ENCODE assay signal across 30 mouse cellular contexts in genomic region chr9:50565940-50566339, GRCm38 (mm10). TPM values are rescaled to one million over a fixed set of nuclear protein-coding genes. Genes with fewer than 3 reads are reported as not detected.
A peak's percentile ranks its signal among the peaks of the same experiment; 100 is the strongest.
DNase-seq lines count a peak whose midpoint lies in the region; ATAC-seq and TF ChIP-seq lines count a peak whose summit lies in the region.
"Had no signal": no experiment of that assay in that cellular context is flagged by ENCODE, and none has a peak within 500 bp of the region (broad histone marks: within the 10 kb centered on the region; RNA-seq: fewer than 3 reads in every experiment).

No protein-coding gene starts in this region.

- H3K27ac ChIP-seq in intestine, embryonic 16.5 days (ENCODE audit: low read length) = no peak overlapping the region; the same call in 1 of the 2 replicates
- H3K27ac ChIP-seq in intestine, embryonic 15.5 days = no peak overlapping the region
- H3K27ac ChIP-seq in lung, embryonic 14.5 days (ENCODE audit: low read depth) = no peak overlapping the region
- H3K27ac ChIP-seq: forebrain, embryonic 10.5 days; heart, adult 2 months; heart, embryonic 10.5 days; heart, embryonic 13.5 days; hindbrain, embryonic 12.5 days; hindbrain, embryonic 15.5 days had no signal

- no peak for TF ChIP-seq CTCF in lung, embryonic 14.5 days (IDR thresholded peaks at IDR 0.05; ENCODE audit: low read depth)

- no peak overlapping the region for H3K4me2 ChIP-seq in intestine, embryonic 16.5 days (ENCODE audit: low read depth, low read length)
- H3K4me2 ChIP-seq in intestine, embryonic 15.5 days (replicated peaks) = no peak overlapping the region
- no peak overlapping the region for H3K4me2 ChIP-seq in lung, embryonic 14.5 days
- H3K4me2 ChIP-seq: heart, embryonic 13.5 days; hindbrain, embryonic 12.5 days; hindbrain, embryonic 15.5 days had no signal

- H3K9ac ChIP-seq in intestine, embryonic 16.5 days (ENCODE audit: low read depth, low read length) = peak overlapping the region; percentile 3; the same call in 1 of the 2 replicates
- no peak overlapping the region for H3K9ac ChIP-seq in intestine, embryonic 15.5 days
- H3K9ac ChIP-seq in lung, embryonic 14.5 days = no peak overlapping the region
- H3K9ac ChIP-seq: forebrain, postnatal 0 days; heart, embryonic 13.5 days; hindbrain, embryonic 12.5 days; hindbrain, embryonic 15.5 days had no signal

- H3K27me3 ChIP-seq in intestine, embryonic 16.5 days (replicated peaks; ENCODE audit: control insufficient read depth, insufficient read depth, low read length) = no peaks in the 10 kb centered on the region
- no peaks in the 10 kb centered on the region for H3K27me3 ChIP-seq in intestine, embryonic 15.5 days (replicated peaks)
- H3K27me3 ChIP-seq in lung, embryonic 14.5 days (ENCODE audit: insufficient read depth, low read length) = no peaks in the 10 kb centered on the region
- H3K27me3 ChIP-seq: heart, embryonic 13.5 days; hindbrain, embryonic 12.5 days; hindbrain, embryonic 15.5 days; Patski had no signal

- DNase-seq in lung, embryonic 14.5 days = peak; percentile 13
- DNase-seq in lung, adult 18-20 months = no peak
- peak; percentile 27 for DNase-seq in yolk sac, embryonic 10.5 days (ENCODE audit: low spot score)
- DNase-seq in urinary bladder, adult 18-20 months (ENCODE audit: low spot score in 2 of 2) = no peak
- DNase-seq in gastrocnemius, postnatal 25 days = no peak
- DNase-seq: adrenal gland, postnatal 10 days; adrenal gland, postnatal 36 days; cerebellum, adult 18-20 months; cerebellum, adult 9-10 months; forebrain, postnatal 0 days; gastrocnemius, postnatal 36 days had no signal

- no peak for ATAC-seq in intestine, embryonic 16.5 days
- ATAC-seq in intestine, embryonic 15.5 days = no peak
- no peak for ATAC-seq in lung, embryonic 14.5 days (ENCODE audit: insufficient read depth)
- ATAC-seq in megakaryocyte-erythroid progenitor cell, adult 5-6 weeks (replicated peaks; ENCODE audit: low FRiP score, low TSS enrichment, poor library complexity, severe bottlenecking) = 0 out of 2 replicates have a peak, but pooled peaks have one; percentile 52
- ATAC-seq: forebrain, embryonic 14.5 days; forebrain, postnatal 0 days; Patski had no signal

- 51% methylated on average over 4 of the region's 4 CpGs for WGBS in intestine, embryonic 16.5 days
- 48% methylated on average over 4 of the region's 4 CpGs for WGBS in intestine, embryonic 15.5 days
- WGBS in lung, embryonic 14.5 days = 20% methylated on average over 4 of the region's 4 CpGs

- H3K9me3 ChIP-seq in intestine, embryonic 16.5 days (ENCODE audit: control insufficient read depth, low read length) = no peaks in the 10 kb centered on the region; the same call in 1 of the 2 replicates
- no peaks in the 10 kb centered on the region for H3K9me3 ChIP-seq in intestine, embryonic 15.5 days
- H3K9me3 ChIP-seq in lung, embryonic 14.5 days (ENCODE audit: low read depth, low read length) = no peaks in the 10 kb centered on the region
- H3K9me3 ChIP-seq: heart, embryonic 10.5 days; hindbrain, embryonic 15.5 days had no signal

- H3K4me1 ChIP-seq in intestine, embryonic 16.5 days (ENCODE audit: control insufficient read depth, insufficient read depth, low read length) = no peaks in the 10 kb centered on the region
- H3K4me1 ChIP-seq in intestine, embryonic 15.5 days (replicated peaks) = no peaks in the 10 kb centered on the region
- H3K4me1 ChIP-seq in lung, embryonic 14.5 days (ENCODE audit: insufficient read depth) = peaks cover 3% of the 10 kb centered on the region; the same call in 1 of the 2 replicates
- H3K4me1 ChIP-seq: forebrain, embryonic 10.5 days; heart, embryonic 10.5 days; hindbrain, embryonic 12.5 days; hindbrain, embryonic 15.5 days had no signal

- no peak overlapping the region for H3K4me3 ChIP-seq in intestine, embryonic 16.5 days (ENCODE audit: low read length)
- H3K4me3 ChIP-seq in intestine, embryonic 15.5 days (replicated peaks) = no peak overlapping the region
- H3K4me3 ChIP-seq in lung, embryonic 14.5 days (ENCODE audit: low read depth, low read length) = no peak overlapping the region
- H3K4me3 ChIP-seq: forebrain, embryonic 10.5 days; heart, adult 2 months; heart, embryonic 10.5 days; heart, embryonic 13.5 days; hindbrain, embryonic 12.5 days; hindbrain, embryonic 15.5 days had no signal

- no peaks in the 10 kb centered on the region for H3K36me3 ChIP-seq in intestine, embryonic 16.5 days (ENCODE audit: control insufficient read depth, insufficient read depth, low read length)
- H3K36me3 ChIP-seq in intestine, embryonic 15.5 days = no peaks in the 10 kb centered on the region
- no peaks in the 10 kb centered on the region for H3K36me3 ChIP-seq in lung, embryonic 14.5 days (ENCODE audit: insufficient read depth)
- H3K36me3 ChIP-seq: forebrain, embryonic 10.5 days; heart, embryonic 10.5 days; heart, embryonic 13.5 days; hindbrain, embryonic 12.5 days; hindbrain, embryonic 15.5 days had no signal

RNA-seq across cellular contexts. Expression of gene Tex12, which starts 4.8 kb away (rescaled TPM):
- 0.23 TPM in 1 of 2 replicates, not detected in the other for polyA plus RNA-seq in intestine, embryonic 16.5 days (2015; fragmentation: Nextera tagmentation; extraction: Ambion mirVana)
- polyA plus RNA-seq in intestine, embryonic 15.5 days (2015; fragmentation: Nextera tagmentation; extraction: Ambion mirVana) = 0.16 and 0.19 TPM in 2 replicates
- not detected in 2 replicates for polyA plus RNA-seq in lung, embryonic 14.5 days (2014; fragmentation: Nextera tagmentation; extraction: Ambion mirVana)
- not detected in 2 replicates for total RNA-seq in megakaryocyte-erythroid progenitor cell, adult 5-6 weeks (2014; fragmentation: Nextera tagmentation)
- not detected in 2 replicates for total RNA-seq in megakaryocyte-erythroid progenitor cell, adult 5-6 weeks (2017)
- total RNA-seq in gastrocnemius, postnatal 25 days (2021) = not detected
- total RNA-seq: adrenal gland, adult 18-20 months; adrenal gland, postnatal 10 days; adrenal gland, postnatal 36 days; forebrain, postnatal 0 days; gastrocnemius, adult 8-10 months; gastrocnemius, postnatal 36 days; granulocyte monocyte progenitor cell, adult 5-6 weeks; heart, adult 2 months; heart, postnatal 14 days; heart, postnatal 4 days had no signal
- polyA plus RNA-seq: embryonic facial prominence, embryonic 11.5 days; embryonic facial prominence, embryonic 14.5 days; forebrain, embryonic 10.5 days; forebrain, embryonic 14.5 days; heart, adult 2 months; heart, embryonic 13.5 days; heart, embryonic 16.5 days; hindbrain, embryonic 12.5 days; Patski had no signal

RNA-seq across cellular contexts. Expression of gene Bco2, which starts 11.0 kb away (rescaled TPM):
- polyA plus RNA-seq in intestine, embryonic 16.5 days (2015; fragmentation: Nextera tagmentation; extraction: Ambion mirVana) = 7.6 and 10.4 TPM in 2 replicates
- 3.4 and 4.4 TPM in 2 replicates for polyA plus RNA-seq in intestine, embryonic 15.5 days (2015; fragmentation: Nextera tagmentation; extraction: Ambion mirVana)
- polyA plus RNA-seq in lung, embryonic 14.5 days (2014; fragmentation: Nextera tagmentation; extraction: Ambion mirVana) = 0.17 and 0.26 TPM in 2 replicates
- total RNA-seq in megakaryocyte-erythroid progenitor cell, adult 5-6 weeks (2014; fragmentation: Nextera tagmentation) = 0.20 TPM in 1 of 2 replicates, not detected in the other
- total RNA-seq in megakaryocyte-erythroid progenitor cell, adult 5-6 weeks (2017) = 0.50 and 0.89 TPM in 2 replicates
- under 1 TPM; 0.28 to 0.40 TPM for total RNA-seq in gastrocnemius, postnatal 25 days (2021)
- polyA plus RNA-seq: heart, embryonic 13.5 days had no signal

RNA-seq across cellular contexts. Expression of gene Il18, which starts 11.3 kb away (rescaled TPM):
- polyA plus RNA-seq in intestine, embryonic 16.5 days (2015; fragmentation: Nextera tagmentation; extraction: Ambion mirVana) = 23.3 and 35.5 TPM in 2 replicates
- 17.6 and 18.8 TPM in 2 replicates for polyA plus RNA-seq in intestine, embryonic 15.5 days (2015; fragmentation: Nextera tagmentation; extraction: Ambion mirVana)
- polyA plus RNA-seq in lung, embryonic 14.5 days (2014; fragmentation: Nextera tagmentation; extraction: Ambion mirVana) = 6.6 and 7.8 TPM in 2 replicates
- total RNA-seq in megakaryocyte-erythroid progenitor cell, adult 5-6 weeks (2014; fragmentation: Nextera tagmentation) = 1.8 TPM in 1 of 2 replicates, not detected in the other
- 1.5 TPM in 1 of 2 replicates, not detected in the other for total RNA-seq in megakaryocyte-erythroid progenitor cell, adult 5-6 weeks (2017)
- under 1 TPM; 0.43 to 0.75 TPM for total RNA-seq in gastrocnemius, postnatal 25 days (2021)

RNA-seq across cellular contexts. Expression of gene Pts, which starts 37.4 kb away (rescaled TPM):
- 106 and 107 TPM in 2 replicates for polyA plus RNA-seq in intestine, embryonic 16.5 days (2015; fragmentation: Nextera tagmentation; extraction: Ambion mirVana)
- 93.9 and 94.1 TPM in 2 replicates for polyA plus RNA-seq in intestine, embryonic 15.5 days (2015; fragmentation: Nextera tagmentation; extraction: Ambion mirVana)
- 61.1 and 61.3 TPM in 2 replicates for polyA plus RNA-seq in lung, embryonic 14.5 days (2014; fragmentation: Nextera tagmentation; extraction: Ambion mirVana)
- total RNA-seq in megakaryocyte-erythroid progenitor cell, adult 5-6 weeks (2014; fragmentation: Nextera tagmentation) = 76.0 and 81.6 TPM in 2 replicates
- 45.2 and 74.2 TPM in 2 replicates for total RNA-seq in megakaryocyte-erythroid progenitor cell, adult 5-6 weeks (2017)
- total RNA-seq in gastrocnemius, postnatal 25 days (2021) = 10 to 100 TPM in 1 of 2 experiments, 1 to 10 TPM in 1; 8.5 to 11.2 TPM

RNA-seq across cellular contexts. Expression of gene Sdhd, which starts 37.7 kb away (rescaled TPM):
- 686 and 728 TPM in 2 replicates for polyA plus RNA-seq in intestine, embryonic 16.5 days (2015; fragmentation: Nextera tagmentation; extraction: Ambion mirVana)
- polyA plus RNA-seq in intestine, embryonic 15.5 days (2015; fragmentation: Nextera tagmentation; extraction: Ambion mirVana) = 544 and 560 TPM in 2 replicates
- polyA plus RNA-seq in lung, embryonic 14.5 days (2014; fragmentation: Nextera tagmentation; extraction: Ambion mirVana) = 288 and 300 TPM in 2 replicates
- 254 and 275 TPM in 2 replicates for total RNA-seq in megakaryocyte-erythroid progenitor cell, adult 5-6 weeks (2014; fragmentation: Nextera tagmentation)
- 241 and 307 TPM in 2 replicates for total RNA-seq in megakaryocyte-erythroid progenitor cell, adult 5-6 weeks (2017)
- 100 to 1,000 TPM; 338 to 360 TPM for total RNA-seq in gastrocnemius, postnatal 25 days (2021)

Comparison
In these comparisons a context has a peak if more than half of its experiments do, and no peak if none do; other contexts are left out.
1. DNase-seq: peak in lung, embryonic 14.5 days (single experiment) and yolk sac, embryonic 10.5 days (single experiment); none in lung, adult 18-20 months (0 of 2), urinary bladder, adult 18-20 months (0 of 2) and gastrocnemius, postnatal 25 days (single experiment).